Comparison of ENCODE assay signal across 28 mouse cellular contexts in the genomic region with DNA sequence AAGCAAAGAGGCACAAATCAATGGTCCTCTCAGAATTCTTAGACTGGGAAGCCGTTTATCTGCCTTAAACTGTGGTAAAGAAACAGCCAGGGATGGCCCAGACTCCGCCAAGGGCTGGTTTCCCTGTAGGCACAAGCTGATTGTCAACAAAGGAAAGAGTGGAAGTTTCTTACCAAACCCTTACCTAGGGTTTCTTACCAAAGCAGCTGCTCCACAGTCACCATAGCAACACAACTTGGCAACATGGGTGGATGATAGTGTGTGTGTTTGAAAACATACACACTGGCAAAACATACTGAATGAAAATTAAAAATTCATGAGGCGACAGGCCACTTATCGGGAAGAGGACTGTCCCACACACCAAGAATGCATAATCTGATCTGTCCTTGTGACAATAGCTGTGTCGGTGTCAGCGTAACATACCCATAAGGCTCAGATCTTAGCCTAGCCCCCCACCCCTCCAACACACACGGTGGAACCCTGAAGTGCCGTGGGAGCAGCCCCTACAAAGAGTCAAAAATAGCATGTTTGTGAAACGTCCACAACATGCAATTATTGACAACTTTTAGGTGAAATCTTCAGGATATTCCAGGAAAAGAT. TPM values are rescaled to one million over a fixed set of nuclear protein-coding genes. Genes with fewer than 3 reads are reported as not detected.
DNase-seq lines count a peak whose midpoint lies in the region; ATAC-seq and TF ChIP-seq lines count a peak whose summit lies in the region.
"Had no signal": no experiment of that assay in that cellular context is flagged by ENCODE, and none has a peak within 500 bp of the region (broad histone marks: within the 10 kb centered on the region; RNA-seq: fewer than 3 reads in every experiment).

No protein-coding gene starts in this region.

- H3K4me2 ChIP-seq in hindbrain, embryonic 11.5 days (replicated peaks; ENCODE audit: low read depth, low read length): no peak overlapping the region
- H3K4me2 ChIP-seq in midbrain, embryonic 14.5 days (ENCODE audit: low read length): no peak overlapping the region
- H3K4me2 ChIP-seq in kidney, embryonic 16.5 days (replicated peaks; ENCODE audit: low read depth, low read length): no peak overlapping the region
- H3K4me2 ChIP-seq: heart, embryonic 11.5 days; kidney, embryonic 15.5 days had no signal

- no peaks in the 10 kb centered on the region for H3K36me3 ChIP-seq in hindbrain, embryonic 11.5 days (ENCODE audit: control insufficient read depth, insufficient read depth, low read length)
- no peaks in the 10 kb centered on the region for H3K36me3 ChIP-seq in hindbrain, embryonic 10.5 days
- H3K36me3 ChIP-seq in midbrain, embryonic 14.5 days (ENCODE audit: control insufficient read depth, insufficient read depth, low read length): no peaks in the 10 kb centered on the region
- H3K36me3 ChIP-seq in kidney, embryonic 16.5 days (ENCODE audit: insufficient read depth, low read length): no peaks in the 10 kb centered on the region
- H3K36me3 ChIP-seq: kidney, embryonic 15.5 days; liver, embryonic 12.5 days had no signal

- no peak for TF ChIP-seq CTCF in brain, embryonic 14.5 days (IDR thresholded peaks at IDR 0.05; ENCODE audit: borderline replicate concordance, extremely low read depth, insufficient read depth, insufficient read length)

- no peak for TF ChIP-seq POLR2A in brain, embryonic 14.5 days (IDR thresholded peaks at IDR 0.05; ENCODE audit: borderline replicate concordance, extremely low read depth, insufficient read depth, insufficient read length, poor library complexity, severe bottlenecking)

- H3K9me3 ChIP-seq in hindbrain, embryonic 11.5 days (ENCODE audit: control insufficient read depth, low read length): no peaks in the 10 kb centered on the region
- H3K9me3 ChIP-seq in hindbrain, embryonic 10.5 days: no peaks in the 10 kb centered on the region
- no peaks in the 10 kb centered on the region for H3K9me3 ChIP-seq in midbrain, embryonic 14.5 days (ENCODE audit: control insufficient read depth, low read length)
- no peaks in the 10 kb centered on the region for H3K9me3 ChIP-seq in kidney, embryonic 16.5 days (ENCODE audit: low read length)
- H3K9me3 ChIP-seq: kidney, embryonic 15.5 days; liver, embryonic 12.5 days had no signal

- H3K4me3 ChIP-seq in hindbrain, embryonic 11.5 days (ENCODE audit: low read depth, low read length): no peak overlapping the region
- no peak overlapping the region for H3K4me3 ChIP-seq in hindbrain, embryonic 10.5 days
- H3K4me3 ChIP-seq in midbrain, embryonic 14.5 days (replicated peaks; ENCODE audit: low read depth, low read length): no peak overlapping the region
- no peak overlapping the region for H3K4me3 ChIP-seq in kidney, embryonic 16.5 days (ENCODE audit: low read length)
- H3K4me3 ChIP-seq: kidney, embryonic 15.5 days; layer of hippocampus, adult 2 months; liver, embryonic 12.5 days had no signal

- WGBS in hindbrain, embryonic 11.5 days: 48% methylated on average over 9 of the region's 9 CpGs
- WGBS in hindbrain, embryonic 10.5 days: 59% methylated on average over 9 of the region's 9 CpGs
- WGBS in midbrain, embryonic 14.5 days: 22% methylated on average over 9 of the region's 9 CpGs
- WGBS in kidney, embryonic 16.5 days: 85% methylated on average over 9 of the region's 9 CpGs

- no peaks in the 10 kb centered on the region for H3K4me1 ChIP-seq in hindbrain, embryonic 11.5 days (replicated peaks; ENCODE audit: control insufficient read depth, insufficient read depth, low read length)
- H3K4me1 ChIP-seq in hindbrain, embryonic 10.5 days (replicated peaks): peaks cover 20% of the 10 kb centered on the region
- no peaks in the 10 kb centered on the region; the same call in 1 of the 2 replicates for H3K4me1 ChIP-seq in midbrain, embryonic 14.5 days (ENCODE audit: control insufficient read depth, insufficient read depth, low read length)
- H3K4me1 ChIP-seq in kidney, embryonic 16.5 days (ENCODE audit: insufficient read depth, low read length): no peaks in the 10 kb centered on the region

- no peak overlapping the region for H3K9ac ChIP-seq in hindbrain, embryonic 11.5 days (ENCODE audit: low read depth, low read length)
- H3K9ac ChIP-seq in midbrain, embryonic 14.5 days (replicated peaks; ENCODE audit: low read length): no peak overlapping the region
- no peak overlapping the region for H3K9ac ChIP-seq in kidney, embryonic 16.5 days (replicated peaks; ENCODE audit: low read length)
- H3K9ac ChIP-seq: kidney, embryonic 15.5 days; liver, embryonic 12.5 days; liver, postnatal 0 days had no signal

- no peaks in the 10 kb centered on the region for H3K27me3 ChIP-seq in hindbrain, embryonic 11.5 days (ENCODE audit: control insufficient read depth, insufficient read depth, low read length)
- H3K27me3 ChIP-seq in hindbrain, embryonic 10.5 days (ENCODE audit: insufficient read depth, poor library complexity, severe bottlenecking): no peaks in the 10 kb centered on the region
- H3K27me3 ChIP-seq in midbrain, embryonic 14.5 days (ENCODE audit: control insufficient read depth, insufficient read depth, low read length): no peaks in the 10 kb centered on the region
- no peaks in the 10 kb centered on the region for H3K27me3 ChIP-seq in kidney, embryonic 16.5 days (ENCODE audit: insufficient read depth, low read length)
- H3K27me3 ChIP-seq: kidney, embryonic 15.5 days; liver, embryonic 12.5 days had no signal

- no peak for DNase-seq in hindbrain, embryonic 11.5 days (ENCODE audit: low spot score)
- no peak for DNase-seq in hindbrain, embryonic 10.5 days (ENCODE audit: low spot score)
- DNase-seq in R1 (ENCODE audit: low read depth, low spot score): peak; percentile 38
- peak; percentile 60 for DNase-seq in brain, embryonic 14.5 days (ENCODE audit: low read depth)
- DNase-seq in midbrain, embryonic 14.5 days: peak; percentile 31
- DNase-seq in kidney, adult 11 months: no peak
- no peak for DNase-seq in right cerebral cortex, postnatal 4 days
- DNase-seq: cerebellum, adult 11-12 months; gastrocnemius, postnatal 25 days; heart, adult 18-20 months; kidney, adult 18-20 months had no signal

- H3K27ac ChIP-seq in hindbrain, embryonic 11.5 days (ENCODE audit: low read depth, low read length): no peak overlapping the region
- no peak overlapping the region; the same call in 1 of the 2 replicates for H3K27ac ChIP-seq in hindbrain, embryonic 10.5 days
- no peak overlapping the region for H3K27ac ChIP-seq in midbrain, embryonic 14.5 days (replicated peaks; ENCODE audit: low read depth, low read length)
- no peak overlapping the region for H3K27ac ChIP-seq in kidney, embryonic 16.5 days (ENCODE audit: low read length)
- H3K27ac ChIP-seq: kidney, embryonic 15.5 days; layer of hippocampus, adult 2 months; liver, embryonic 12.5 days had no signal

- peak; percentile 45; the same call in 1 of the 2 replicates for ATAC-seq in hindbrain, embryonic 11.5 days (ENCODE audit: low FRiP score)
- ATAC-seq in midbrain, embryonic 14.5 days (ENCODE audit: low FRiP score, low TSS enrichment): no peak
- no peak for ATAC-seq in kidney, embryonic 16.5 days (ENCODE audit: low FRiP score, low TSS enrichment)
- ATAC-seq: inflammation-experienced regulatory T-cells, adult 6 months had no signal

RNA-seq across cellular contexts. Expression of a gene that starts 3.8 kb away (rescaled TPM):
- not detected in 2 replicates for polyA plus RNA-seq in hindbrain, embryonic 11.5 days (2014; fragmentation: Nextera tagmentation; extraction: Ambion mirVana)
- polyA plus RNA-seq in hindbrain, embryonic 10.5 days (2016; fragmentation: Nextera tagmentation; extraction: Ambion mirVana): not detected in 2 replicates
- polyA plus RNA-seq in brain, embryonic 14.5 days (2012; rRNA removed): not detected in 2 replicates
- not detected in 2 replicates for polyA plus RNA-seq in midbrain, embryonic 14.5 days (2014; fragmentation: Nextera tagmentation; extraction: Ambion mirVana)
- not detected in 2 replicates for polyA plus RNA-seq in kidney, embryonic 16.5 days (2015; fragmentation: Nextera tagmentation; extraction: Ambion mirVana)
- polyA plus RNA-seq: cortical plate, adult 2 months; embryonic facial prominence, embryonic 14.5 days; heart, embryonic 11.5 days; heart, embryonic 16.5 days; inflammation-experienced regulatory T-cells, adult 6 months; kidney, embryonic 15.5 days; limb, embryonic 14.5 days; liver, embryonic 12.5 days; liver, postnatal 0 days; lung, embryonic 16.5 days; neural tube, embryonic 14.5 days; small intestine, adult 2 months; stomach, embryonic 14.5 days; thymus, postnatal 0 days; urinary bladder, adult 2 months had no signal

RNA-seq across cellular contexts. Expression of a gene that starts 25.5 kb away (rescaled TPM):
- polyA plus RNA-seq in hindbrain, embryonic 11.5 days (2014; fragmentation: Nextera tagmentation; extraction: Ambion mirVana): 55.3 and 67.1 TPM in 2 replicates
- polyA plus RNA-seq in hindbrain, embryonic 10.5 days (2016; fragmentation: Nextera tagmentation; extraction: Ambion mirVana): 74.3 and 83.6 TPM in 2 replicates
- polyA plus RNA-seq in brain, embryonic 14.5 days (2012; rRNA removed): 177 and 242 TPM in 2 replicates
- 41.6 and 46.9 TPM in 2 replicates for polyA plus RNA-seq in midbrain, embryonic 14.5 days (2014; fragmentation: Nextera tagmentation; extraction: Ambion mirVana)
- polyA plus RNA-seq in kidney, embryonic 16.5 days (2015; fragmentation: Nextera tagmentation; extraction: Ambion mirVana): 38.9 and 39.2 TPM in 2 replicates

RNA-seq across cellular contexts. Expression of a gene that starts 30.6 kb away (rescaled TPM):
- polyA plus RNA-seq in hindbrain, embryonic 11.5 days (2014; fragmentation: Nextera tagmentation; extraction: Ambion mirVana): 0.50 and 1.6 TPM in 2 replicates
- 0.80 and 1.0 TPM in 2 replicates for polyA plus RNA-seq in hindbrain, embryonic 10.5 days (2016; fragmentation: Nextera tagmentation; extraction: Ambion mirVana)
- 1.9 and 3.6 TPM in 2 replicates for polyA plus RNA-seq in brain, embryonic 14.5 days (2012; rRNA removed)
- polyA plus RNA-seq in midbrain, embryonic 14.5 days (2014; fragmentation: Nextera tagmentation; extraction: Ambion mirVana): 0.37 and 0.39 TPM in 2 replicates
- 1.0 and 1.6 TPM in 2 replicates for polyA plus RNA-seq in kidney, embryonic 16.5 days (2015; fragmentation: Nextera tagmentation; extraction: Ambion mirVana)

RNA-seq across cellular contexts. Expression of a gene that starts 57.8 kb away (rescaled TPM):
- polyA plus RNA-seq in hindbrain, embryonic 11.5 days (2014; fragmentation: Nextera tagmentation; extraction: Ambion mirVana): 962 and 981 TPM in 2 replicates
- 754 and 887 TPM in 2 replicates for polyA plus RNA-seq in hindbrain, embryonic 10.5 days (2016; fragmentation: Nextera tagmentation; extraction: Ambion mirVana)
- polyA plus RNA-seq in brain, embryonic 14.5 days (2012; rRNA removed): 405 and 455 TPM in 2 replicates
- polyA plus RNA-seq in midbrain, embryonic 14.5 days (2014; fragmentation: Nextera tagmentation; extraction: Ambion mirVana): 473 and 549 TPM in 2 replicates
- 659 and 687 TPM in 2 replicates for polyA plus RNA-seq in kidney, embryonic 16.5 days (2015; fragmentation: Nextera tagmentation; extraction: Ambion mirVana)

Comparison
In these comparisons a context has a peak if more than half of its experiments do, and no peak if none do; other contexts are left out.
1. DNase-seq: peak in R1 (single experiment), brain, embryonic 14.5 days (single experiment) and midbrain, embryonic 14.5 days (single experiment); none in hindbrain, embryonic 11.5 days (single experiment), hindbrain, embryonic 10.5 days (single experiment), kidney, adult 11 months (single experiment) and right cerebral cortex, postnatal 4 days (single experiment).